Mouse (Mus musculus): ENCODE results near the gene Fam198b.
A peak's percentile ranks its signal among the peaks of the same experiment; 100 is the strongest.
"Not testable (repeated sequence)": the region's sequence is repeated elsewhere in the genome, so short reads cannot be mapped to it uniquely, and the experiment has no call there.

Fam198b gene

GRCm38 (mm10) chr3:79927050-79927449 is 42.7 kb downstream of the Fam198b start:
- no peak for DNase-seq

GRCm38 (mm10) chr3:79928409-79928808 is 44.1 kb downstream of the Fam198b start:
- no peak for DNase-seq

- no peak for DNase-seq
These were observed 45.9 kb downstream of the Fam198b start for GRCm38 (mm10) chr3:79930141-79930744.

GRCm38 (mm10) chr3:79936213-79936612 is 51.9 kb downstream of the Fam198b start:
- DNase-seq, result peak; percentile 13 to 38

GRCm38 (mm10) chr3:79936730-79937447 is 52.6 kb downstream of the Fam198b start:
- no peak for DNase-seq

GRCm38 (mm10) chr3:79947736-79948135 is 63.4 kb downstream of the Fam198b start:
- peak; percentile 7 to 39 for DNase-seq

GRCm38 (mm10) chr3:79948151-79948550 is 63.8 kb downstream of the Fam198b start:
- DNase-seq, result no peak

- peak; percentile 67 to 68 for DNase-seq
These were observed 68.9 kb downstream of the Fam198b start for GRCm38 (mm10) chr3:79953164-79953759.

GRCm38 (mm10) chr3:79955262-79955661 is 70.9 kb downstream of the Fam198b start:
- DNase-seq, result no peak

GRCm38 (mm10) chr3:79956792-79957191 is 72.5 kb downstream of the Fam198b start:
- DNase-seq, result no peak

GRCm38 (mm10) chr3:79957752-79958151 is 73.4 kb downstream of the Fam198b start:
- no peak for DNase-seq

GRCm38 (mm10) chr3:79966709-79967108 is 82.4 kb downstream of the Fam198b start:
- no peak for DNase-seq

GRCm38 (mm10) chr3:79967346-79967745 is 83.0 kb downstream of the Fam198b start:
- no peak for DNase-seq

- DNase-seq, result no peak
These were observed 84.1 kb downstream of the Fam198b start for GRCm38 (mm10) chr3:79968426-79968825.

- DNase-seq, result not testable (repeated sequence)
These were observed 85.2 kb downstream of the Fam198b start for GRCm38 (mm10) chr3:79969536-79969935.

GRCm38 (mm10) chr3:79970070-79970469 is 85.7 kb downstream of the Fam198b start:
- DNase-seq, result no peak

- no peak for DNase-seq
These were observed 86.2 kb downstream of the Fam198b start for GRCm38 (mm10) chr3:79970498-79970897.

GRCm38 (mm10) chr3:79971542-79971941 is 87.2 kb downstream of the Fam198b start:
- no peak for DNase-seq

- DNase-seq, result no peak
These were observed 92.5 kb downstream of the Fam198b start for GRCm38 (mm10) chr3:79976786-79977185.

GRCm38 (mm10) chr3:79977656-79978450 is 93.5 kb downstream of the Fam198b start:
- DNase-seq, result peak; percentile 14 to 24

GRCm38 (mm10) chr3:79980714-79981113 is 96.4 kb downstream of the Fam198b start:
- DNase-seq, result no peak

- DNase-seq, result no peak
These were observed 99.7 kb downstream of the Fam198b start for GRCm38 (mm10) chr3:79983961-79984419.

- DNase-seq, result no peak
These were observed 100.2 kb downstream of the Fam198b start for GRCm38 (mm10) chr3:79984542-79984941.
